Mouse (Mus musculus) G1E-ER4 (cell line): ENCODE results near the gene Cdk2. TPM values are rescaled to one million over a fixed set of nuclear protein-coding genes. Genes with fewer than 3 reads are reported as not detected.

Experiments
- GATA1 ChIP-seq: IDR thresholded peaks from one replicate; pipeline ENCODE4 v1.8.0; 2012; ENCODE audit warnings: low read length, inconsistent platforms
- polyA plus RNA-seq: library from polyadenylated mRNA; stranded (reverse); fragments of >175 nt; gene quantifications from 2 replicates; pipeline ENCODE4 v1.2.3, GENCODE M21; 2012

Cdk2 gene
- polyA plus RNA-seq, 1 experiment = 30.8 TPM

- TF ChIP-seq GATA1 = no peak
Observed at GRCm38 (mm10) chr10:128668790-128669672, 35.8 kb downstream of the Cdk2 start.

- TF ChIP-seq GATA1 = no peak
Observed at GRCm38 (mm10) chr10:128665806-128666205, 39.0 kb downstream of the Cdk2 start.

GRCm38 (mm10) chr10:128665307-128665706 lies 39.5 kb downstream of the Cdk2 start:
- no peak for TF ChIP-seq GATA1

GRCm38 (mm10) chr10:128664808-128665207 lies 40.0 kb downstream of the Cdk2 start:
- TF ChIP-seq GATA1 = peak; percentile 6

GRCm38 (mm10) chr10:128663441-128664220 lies 41.2 kb downstream of the Cdk2 start:
- no peak for TF ChIP-seq GATA1

- peak; percentile 29 for TF ChIP-seq GATA1
Observed at GRCm38 (mm10) chr10:128662465-128662864, 42.4 kb downstream of the Cdk2 start.

- no peak for TF ChIP-seq GATA1
Observed at GRCm38 (mm10) chr10:128659490-128659889, 45.3 kb downstream of the Cdk2 start.

GRCm38 (mm10) chr10:128657844-128658243 lies 47.0 kb downstream of the Cdk2 start:
- no peak for TF ChIP-seq GATA1

GRCm38 (mm10) chr10:128656731-128657130 lies 48.1 kb downstream of the Cdk2 start:
- TF ChIP-seq GATA1 = no peak

- no peak for TF ChIP-seq GATA1
Observed at GRCm38 (mm10) chr10:128655254-128655653, 49.6 kb downstream of the Cdk2 start.

GRCm38 (mm10) chr10:128653866-128654265 lies 51.0 kb downstream of the Cdk2 start:
- TF ChIP-seq GATA1 = no peak

Other genes with a start within 250 kb of the Cdk2 start
- gene Smarcc2, start 245.8 kb downstream of the Cdk2 start, polyA plus RNA-seq = 158 and 204 TPM in 2 replicates
- gene Myl6, start 210.9 kb downstream of the Cdk2 start, polyA plus RNA-seq = 221 and 292 TPM in 2 replicates
- gene Myl6b, start 206.3 kb downstream of the Cdk2 start, polyA plus RNA-seq = 18.5 and 18.8 TPM in 2 replicates
- gene Esyt1, start 179.2 kb downstream of the Cdk2 start, polyA plus RNA-seq = 77.9 and 92.1 TPM in 2 replicates
- 18.8 and 21.2 TPM in 2 replicates for gene Zc3h10, start 157.3 kb downstream of the Cdk2 start, polyA plus RNA-seq
- gene Rpl41, start 155.7 kb downstream of the Cdk2 start, polyA plus RNA-seq = 8,707 and 11,892 TPM in 2 replicates
- 631 and 749 TPM in 2 replicates for gene Pa2g4, start 139.0 kb downstream of the Cdk2 start, polyA plus RNA-seq
- 0.39 TPM in 2 replicates for gene Erbb3, start 115.4 kb downstream of the Cdk2 start, polyA plus RNA-seq
- 1,312 and 5,477 TPM in 2 replicates for gene Rps26, start 78.3 kb downstream of the Cdk2 start, polyA plus RNA-seq
- 2.7 and 3.6 TPM in 2 replicates for gene Ikzf4, start 59.0 kb downstream of the Cdk2 start, polyA plus RNA-seq
- gene Suox, start 31.0 kb downstream of the Cdk2 start, polyA plus RNA-seq = 0.66 and 0.90 TPM in 2 replicates
- gene Rab5b, start 8.8 kb downstream of the Cdk2 start, polyA plus RNA-seq = 14.3 and 19.7 TPM in 2 replicates
- gene Pmel, start 836 bp downstream of the Cdk2 start, polyA plus RNA-seq = 0.10 and 0.18 TPM in 2 replicates
- 0.12 TPM in 2 replicates for gene Dgka, start 39.8 kb upstream of the Cdk2 start, polyA plus RNA-seq
- gene Pym1, start 42.9 kb upstream of the Cdk2 start, polyA plus RNA-seq = 166 TPM in 2 replicates
- gene Mmp19, start 85.9 kb upstream of the Cdk2 start, polyA plus RNA-seq = 0.02 TPM in 1 of 2 replicates, not detected in the other
- 9.6 and 12.6 TPM in 2 replicates for gene Dnajc14, start 99.0 kb upstream of the Cdk2 start, polyA plus RNA-seq
- 1.2 and 1.6 TPM in 2 replicates for gene Tmem198b, start 99.3 kb upstream of the Cdk2 start, polyA plus RNA-seq
- gene Sarnp, start 112.3 kb upstream of the Cdk2 start, polyA plus RNA-seq = 4.5 and 7.1 TPM in 2 replicates
- 16.4 and 19.8 TPM in 2 replicates for gene Ormdl2, start 116.6 kb upstream of the Cdk2 start, polyA plus RNA-seq
- 0.02 and 0.04 TPM in 2 replicates for gene Gdf11, start 186.7 kb upstream of the Cdk2 start, polyA plus RNA-seq
- gene Cd63, start 196.0 kb upstream of the Cdk2 start, polyA plus RNA-seq = not detected in 2 replicates
- 0.61 and 0.65 TPM in 2 replicates for gene Rdh5, start 217.9 kb upstream of the Cdk2 start, polyA plus RNA-seq
- 105 and 109 TPM in 2 replicates for gene Bloc1s1, start 219.0 kb upstream of the Cdk2 start, polyA plus RNA-seq
- gene Itga7, start 228.8 kb upstream of the Cdk2 start, polyA plus RNA-seq = 0.43 and 0.71 TPM in 2 replicates